Mouse (Mus musculus) 416B (cell line): Measurements from ENCODE around the gene Fxn.

Source experiments
- DNase-seq: peaks from one replicate; pipeline ENCODE4 v3.0.0; 2011; ENCODE audit warnings: low read depth

The Fxn gene

DNA sequence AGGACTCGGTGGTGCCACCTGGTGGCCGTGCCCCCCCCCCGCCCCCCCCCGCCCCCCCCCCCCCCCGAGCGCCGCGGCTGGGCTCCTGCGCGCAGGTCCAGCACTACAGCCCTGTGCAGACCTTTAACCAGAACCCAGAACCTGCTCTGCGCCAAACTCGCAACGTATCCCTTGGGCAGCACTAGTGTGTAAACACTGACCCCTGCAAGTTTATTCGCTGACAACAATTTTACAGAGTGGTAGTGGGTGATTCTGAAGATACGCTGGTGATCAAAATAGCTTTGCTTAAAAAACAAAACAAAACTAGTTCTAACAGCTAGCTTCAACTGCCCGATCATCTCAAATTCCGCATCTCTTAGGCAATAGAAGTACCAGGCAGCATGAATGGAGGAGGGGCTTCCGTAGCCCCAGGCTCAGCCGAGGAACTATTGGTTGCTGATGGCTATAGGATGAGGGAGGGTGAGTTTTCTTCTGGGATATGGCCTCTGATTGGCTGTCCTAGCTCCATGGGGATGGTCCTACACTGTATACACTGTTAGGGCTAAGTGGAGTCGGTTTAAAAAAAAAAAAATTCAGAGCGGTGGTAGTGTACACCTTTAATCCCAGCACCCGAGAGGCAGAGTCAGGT lies at the start of gene Fxn:
Gene Fxn, minus strand, starts transcription at position 5 of the 628 bp plus-strand sequence.
- DNase-seq: peak; percentile 96

DNA sequence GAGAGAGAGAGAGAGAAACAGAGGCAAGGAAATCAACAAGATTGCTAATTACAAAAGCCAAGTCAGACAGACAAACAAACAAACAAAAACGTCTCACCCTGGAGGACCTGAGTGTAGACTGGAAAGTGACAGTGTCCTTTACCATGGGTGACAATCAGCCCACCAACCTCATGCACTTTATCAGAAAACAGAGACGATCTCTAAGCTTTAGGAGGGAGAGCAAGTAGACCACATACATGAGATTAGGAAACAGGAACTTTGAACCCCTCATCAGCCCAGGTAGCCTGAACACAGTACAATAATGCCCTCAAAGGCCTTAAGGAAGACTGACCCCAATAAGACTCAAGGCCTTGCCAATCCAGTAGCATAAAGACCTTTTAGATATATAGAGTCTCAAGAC lies 47.5 kb upstream of the Fxn start:
- no peak for DNase-seq

DNA sequence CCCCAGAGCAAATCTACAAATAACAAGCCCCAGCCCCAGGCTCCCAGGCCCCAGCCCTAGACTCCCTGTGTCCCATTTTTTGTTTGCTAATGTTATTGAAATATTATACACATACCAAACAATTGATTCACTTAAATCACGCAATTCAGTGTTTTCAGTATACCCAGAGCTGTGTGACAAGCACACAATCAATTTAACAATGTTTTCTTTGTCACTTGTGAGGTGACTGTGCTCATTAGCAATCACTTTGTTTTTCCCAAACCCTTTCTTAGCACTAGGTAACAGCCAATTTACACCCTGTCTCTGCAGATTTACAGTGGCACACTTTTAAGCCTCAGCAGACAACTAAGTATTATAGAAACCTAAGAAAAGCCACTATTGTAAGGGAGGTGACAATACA lies 46.6 kb upstream of the Fxn start:
- DNase-seq: no peak

DNA sequence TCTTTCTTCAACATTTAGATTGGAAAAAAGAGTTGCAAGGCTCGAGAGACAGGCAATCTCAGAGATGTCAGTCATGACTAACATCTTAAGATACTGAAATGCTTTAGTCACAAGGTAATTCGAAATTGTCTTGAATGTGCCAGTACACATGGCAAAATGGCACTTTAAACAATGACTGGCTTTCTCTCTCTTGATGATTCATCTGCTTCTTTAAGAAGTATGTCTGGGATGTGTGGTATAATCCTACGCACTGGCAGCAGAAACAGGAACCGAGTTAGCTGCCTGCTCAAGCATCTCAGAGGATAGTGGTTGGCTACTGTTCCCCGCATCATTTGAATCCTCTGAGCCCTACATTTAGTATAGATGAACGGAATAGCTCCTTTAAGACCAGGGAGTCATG lies 45.3 kb upstream of the Fxn start:
- DNase-seq: peak; percentile 54

DNA sequence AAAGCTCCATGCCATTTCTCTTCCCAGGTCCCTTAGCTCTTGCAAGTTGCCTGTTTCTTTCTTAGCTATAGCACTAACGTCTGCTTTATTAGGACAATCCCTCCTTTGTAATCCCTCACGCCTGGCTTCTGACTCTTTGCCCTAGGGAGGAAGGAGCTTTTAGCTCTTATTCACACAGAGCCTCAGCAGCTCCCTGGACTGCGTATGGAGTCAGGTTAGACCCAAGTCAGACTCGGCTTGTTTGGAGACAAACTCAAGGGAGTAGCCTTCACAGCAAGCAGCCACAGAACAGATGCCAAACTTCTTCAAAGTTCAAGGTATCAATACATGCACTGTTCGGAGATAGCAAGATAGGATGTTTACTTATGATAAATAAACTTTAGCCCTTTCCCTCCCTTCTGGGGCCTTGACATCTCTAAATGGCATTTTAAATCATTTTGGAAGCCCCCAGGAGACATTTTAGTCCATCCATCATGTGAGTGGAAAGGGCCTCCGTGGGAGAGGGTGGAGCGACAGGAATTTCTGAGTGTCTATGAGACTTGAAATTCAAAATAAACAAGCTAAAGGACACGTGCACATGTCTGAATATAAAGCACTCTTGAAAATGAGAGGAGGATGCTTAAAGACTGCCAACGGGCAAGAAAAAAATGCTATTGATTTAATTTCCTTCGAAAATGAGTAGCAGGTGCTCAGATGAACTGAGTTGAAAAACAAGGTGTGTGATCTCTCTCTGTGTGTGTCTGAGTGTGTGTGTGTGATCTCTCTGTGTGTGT lies 43.6 kb upstream of the Fxn start:
- DNase-seq: no peak

DNA sequence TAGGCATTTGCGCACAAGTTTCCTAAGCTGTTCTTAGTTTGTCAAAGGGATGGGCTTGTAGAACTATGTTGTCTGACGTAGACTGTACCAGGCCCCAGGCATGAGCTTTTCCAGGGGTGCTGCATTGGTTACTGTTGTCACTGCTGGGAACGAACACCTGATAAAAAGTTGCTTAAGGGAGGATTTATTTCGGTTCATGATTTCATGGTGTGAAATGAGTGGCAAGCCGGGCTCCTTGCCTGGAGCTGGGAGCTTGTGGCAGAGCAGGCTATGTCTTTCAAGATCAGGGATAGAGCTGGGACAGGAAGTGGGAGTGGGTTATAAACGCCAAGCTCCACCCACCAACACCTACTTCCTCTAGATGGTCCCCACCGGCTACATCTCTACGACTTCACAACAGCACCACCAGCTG lies 41.5 kb upstream of the Fxn start:
- DNase-seq: no peak

DNA sequence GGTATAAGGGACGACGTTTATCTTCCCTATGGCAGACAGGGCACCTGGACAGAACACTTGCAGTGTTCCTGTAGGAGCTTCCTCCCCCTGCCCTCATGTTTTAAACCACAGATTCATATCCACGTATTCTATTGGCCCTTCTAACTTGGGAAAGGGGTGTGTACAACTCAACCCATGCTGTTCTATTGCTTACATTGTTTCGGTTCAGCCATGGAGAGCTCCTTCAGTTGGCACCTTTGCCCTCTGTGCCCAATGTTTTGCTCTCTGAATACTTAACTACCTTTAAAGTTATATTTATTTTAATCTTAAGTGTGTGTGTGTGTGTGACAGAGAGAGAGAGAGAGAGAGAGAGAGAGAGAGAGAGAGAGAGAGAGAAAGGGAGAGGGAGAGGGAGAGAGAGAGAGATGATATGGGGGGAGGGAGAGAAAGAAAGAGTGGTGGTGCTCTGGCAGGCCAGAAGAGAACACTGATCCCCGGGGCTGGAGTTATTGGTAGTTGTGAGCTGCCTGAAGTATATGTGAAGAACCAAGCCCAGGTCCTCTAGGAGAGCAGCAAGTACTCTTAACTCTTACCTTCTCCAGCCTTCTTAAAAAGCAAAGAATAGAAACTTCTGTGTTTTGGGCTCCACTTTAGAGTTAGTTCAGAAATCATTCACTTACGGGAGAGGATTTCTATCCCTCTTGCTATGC lies 41.0 kb upstream of the Fxn start:
- no peak for DNase-seq

DNA sequence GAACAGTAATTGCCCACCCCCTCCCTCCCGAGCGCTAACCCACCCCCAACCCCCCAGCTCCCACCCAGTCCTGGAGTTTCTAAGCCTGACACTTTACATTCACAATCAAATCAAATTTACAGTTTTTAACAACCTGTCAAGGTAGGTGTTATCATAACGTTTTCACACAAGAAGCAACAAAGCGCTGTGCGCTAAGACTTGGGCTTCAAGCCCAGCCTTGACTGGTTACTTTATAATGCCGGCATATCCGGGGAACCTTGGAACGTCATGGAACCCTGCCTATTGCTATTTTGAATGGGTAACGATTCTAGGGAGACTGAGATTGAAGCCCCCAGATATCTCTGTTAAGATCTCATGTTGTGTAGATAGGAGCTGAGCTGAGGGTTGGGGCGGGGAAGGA lies 37.8 kb upstream of the Fxn start:
- DNase-seq: no peak

DNA sequence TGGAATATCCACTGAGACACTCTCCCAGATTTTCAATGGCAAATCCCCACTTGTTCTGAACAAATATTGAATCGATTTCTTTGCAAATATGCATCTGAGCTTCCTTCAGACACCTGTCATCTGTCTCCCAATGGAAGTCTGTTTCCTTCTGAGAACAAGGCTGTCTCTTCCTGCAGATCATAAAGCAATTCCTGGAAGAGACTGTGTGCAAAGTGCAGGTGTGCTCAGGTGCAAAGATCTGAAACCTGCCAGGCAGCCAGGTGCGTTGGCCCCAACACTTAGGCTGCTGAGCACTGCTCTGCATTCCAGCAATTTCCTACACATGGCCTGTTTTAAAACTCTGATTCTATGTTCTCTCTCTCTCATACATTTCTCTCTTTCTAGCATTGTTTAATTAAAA lies 37.3 kb upstream of the Fxn start:
- DNase-seq: no peak

DNA sequence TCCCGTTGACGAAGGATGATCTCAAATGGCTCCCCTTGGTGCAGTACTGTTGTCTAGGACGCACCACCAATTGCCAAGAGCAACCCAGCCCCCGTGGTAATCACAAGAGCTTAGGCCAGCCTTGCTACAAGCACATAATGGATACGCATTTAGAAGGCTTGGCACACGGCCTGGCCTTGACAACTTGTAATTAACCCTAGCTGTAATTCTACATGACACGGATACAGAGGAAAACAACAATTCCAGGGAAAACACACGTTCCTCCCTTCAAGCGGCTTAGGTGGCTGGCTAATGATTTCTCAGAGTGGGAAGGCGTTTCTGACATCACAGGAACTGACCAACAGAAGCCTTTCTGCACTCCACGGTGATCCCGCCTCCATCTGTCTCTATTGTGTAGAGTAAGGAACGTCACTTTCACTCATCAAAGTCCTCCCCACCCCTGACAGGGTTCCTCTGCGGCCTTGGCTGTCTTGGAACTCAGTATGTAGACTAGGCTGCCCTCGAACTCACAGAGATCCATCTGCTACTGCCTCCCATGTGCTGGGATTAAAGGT lies 36.7 kb upstream of the Fxn start:
- DNase-seq: no peak

DNA sequence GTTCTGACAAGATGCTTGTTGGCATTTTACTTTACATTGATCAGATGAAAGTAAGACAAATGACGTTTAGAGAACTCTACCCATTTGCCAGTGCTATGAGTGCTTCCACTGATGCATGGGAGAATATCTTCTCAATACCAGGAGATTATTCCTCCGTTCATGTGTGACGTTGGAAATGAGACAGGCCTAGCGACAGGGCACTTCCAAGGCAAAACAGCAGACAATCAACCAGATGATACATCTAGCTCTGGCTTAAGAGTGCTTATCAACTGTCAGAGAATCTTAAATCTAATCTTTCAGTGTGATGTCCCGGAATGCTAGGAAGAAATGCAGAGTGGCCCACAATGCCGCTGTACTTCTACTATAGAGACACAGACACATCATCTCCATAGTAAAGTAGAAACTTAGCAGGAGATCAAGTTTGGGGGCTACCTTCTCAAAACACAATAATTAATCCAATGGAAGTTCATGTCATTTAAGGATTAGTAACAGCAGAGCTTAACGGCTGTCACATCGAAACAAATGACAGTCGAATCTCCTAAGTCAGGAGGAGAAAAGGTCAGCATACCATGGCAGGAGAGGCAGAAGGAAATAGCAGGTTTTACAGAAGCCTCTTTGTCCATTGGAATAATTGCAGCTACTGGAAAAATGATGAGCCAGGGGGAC lies 35.8 kb upstream of the Fxn start:
- DNase-seq: no peak

DNA sequence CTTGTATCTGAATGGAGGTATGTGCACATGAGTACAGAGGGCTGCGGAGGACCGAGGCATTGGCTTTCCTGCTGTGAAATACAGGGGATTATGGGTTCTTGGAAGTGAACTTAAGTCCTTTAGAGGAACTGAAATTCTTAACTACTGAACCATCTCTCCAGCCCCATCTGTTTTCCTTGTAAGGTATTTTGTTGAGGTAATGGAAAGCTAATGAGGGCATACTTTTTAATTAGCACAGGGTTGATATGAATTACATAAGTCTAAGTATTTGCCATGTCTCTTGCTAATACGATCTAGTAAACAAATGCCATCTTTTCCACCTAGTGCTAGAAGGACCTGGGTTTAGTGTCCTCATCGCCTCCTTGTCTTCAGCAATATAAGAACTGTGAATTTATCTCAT lies 34.8 kb upstream of the Fxn start:
- DNase-seq: no peak

DNA sequence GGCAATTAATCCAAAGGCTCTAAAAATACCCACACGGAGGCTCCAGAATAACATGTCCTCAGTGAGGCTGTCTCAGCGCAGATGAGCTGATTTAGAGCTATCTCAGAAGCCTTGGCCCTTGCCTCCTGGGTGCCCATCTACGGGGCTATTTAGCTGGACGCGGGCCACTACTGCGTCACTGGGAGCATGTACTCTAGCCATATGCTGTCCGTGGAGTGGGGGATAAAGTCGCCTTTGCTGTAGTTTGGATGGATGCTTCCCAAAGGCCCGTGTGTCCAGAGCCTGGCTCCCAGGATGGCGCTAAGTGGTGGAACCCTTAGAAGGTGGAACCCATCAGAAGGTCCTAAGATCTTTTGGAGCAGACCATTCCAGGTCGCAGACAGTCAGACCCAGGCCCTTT lies 34.3 kb upstream of the Fxn start:
- DNase-seq: no peak

DNA sequence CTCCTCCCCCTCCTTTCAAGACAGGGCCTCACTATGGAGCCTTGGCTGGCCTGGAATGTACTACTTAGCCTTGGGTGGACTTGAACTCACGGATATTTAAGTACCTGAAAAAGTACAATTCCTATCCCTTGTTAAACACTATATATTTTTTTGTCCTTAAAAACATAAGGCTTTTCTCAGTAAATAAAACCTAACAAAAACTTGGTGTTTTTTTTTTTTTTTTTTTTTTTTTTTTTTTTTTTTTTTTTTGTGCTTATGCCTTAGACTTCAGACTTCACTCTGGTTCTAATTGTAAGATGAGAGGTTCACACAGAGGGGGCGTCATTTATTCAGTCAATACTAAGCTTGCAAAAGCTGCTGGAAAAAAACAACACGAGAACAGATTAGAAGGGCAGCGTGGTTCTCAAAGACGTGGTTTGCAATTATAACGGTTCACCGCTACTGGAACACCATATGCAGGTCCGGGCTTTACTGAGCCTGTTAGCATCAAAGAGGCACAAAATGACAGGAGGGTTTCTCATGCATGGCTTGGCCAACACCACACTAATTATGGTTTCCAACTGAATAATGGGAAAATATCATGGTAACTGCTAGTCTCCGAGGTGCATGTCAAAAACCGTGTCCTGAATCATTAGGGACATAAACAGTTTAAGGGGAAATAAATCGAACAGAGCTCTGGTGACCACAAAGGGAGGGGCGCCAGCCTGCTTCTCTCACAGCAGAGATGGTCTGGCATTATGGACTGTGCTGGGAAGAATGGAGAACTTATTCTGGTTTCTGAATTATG lies 32.3 kb upstream of the Fxn start:
- DNase-seq: no peak

DNA sequence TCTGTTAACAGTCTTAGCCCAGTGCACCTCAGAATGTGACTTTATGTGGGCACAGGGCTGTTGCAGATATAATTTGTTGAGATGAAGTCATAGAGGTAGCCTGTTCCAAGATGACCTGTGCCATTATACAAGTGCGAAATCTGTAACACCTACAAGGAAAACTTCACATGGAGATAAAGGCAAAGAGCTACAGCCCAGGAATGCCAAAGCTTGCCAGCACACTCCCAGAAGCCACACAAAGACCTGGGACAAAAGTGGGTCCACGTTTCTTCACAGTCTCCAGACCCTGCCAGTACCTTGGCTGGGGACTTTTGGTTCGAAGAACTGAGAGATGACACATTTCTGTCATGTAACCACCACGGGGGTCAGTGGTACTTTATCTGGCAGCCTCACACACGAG lies 31.6 kb upstream of the Fxn start:
- no peak for DNase-seq

DNA sequence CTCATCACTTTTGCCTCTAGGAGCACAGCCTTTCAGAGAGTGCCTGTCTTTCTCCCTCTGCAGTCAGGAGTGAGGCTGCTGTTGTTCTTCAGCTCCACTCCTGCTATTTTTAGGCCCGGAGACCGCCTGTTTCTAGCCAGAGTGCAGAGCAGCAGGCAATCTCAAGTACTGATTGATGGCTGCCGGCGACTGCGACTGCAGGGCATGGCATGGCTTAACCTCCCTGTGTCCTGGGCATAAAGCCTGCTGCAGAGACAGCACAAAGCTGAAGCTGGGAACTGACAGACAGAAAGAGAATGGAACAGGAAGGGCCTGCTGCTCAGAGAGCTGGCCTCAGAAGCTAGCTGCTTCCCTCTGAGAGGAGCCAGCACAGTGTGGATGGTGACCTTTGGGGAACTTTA lies 27.9 kb upstream of the Fxn start:
- DNase-seq: no peak

DNA sequence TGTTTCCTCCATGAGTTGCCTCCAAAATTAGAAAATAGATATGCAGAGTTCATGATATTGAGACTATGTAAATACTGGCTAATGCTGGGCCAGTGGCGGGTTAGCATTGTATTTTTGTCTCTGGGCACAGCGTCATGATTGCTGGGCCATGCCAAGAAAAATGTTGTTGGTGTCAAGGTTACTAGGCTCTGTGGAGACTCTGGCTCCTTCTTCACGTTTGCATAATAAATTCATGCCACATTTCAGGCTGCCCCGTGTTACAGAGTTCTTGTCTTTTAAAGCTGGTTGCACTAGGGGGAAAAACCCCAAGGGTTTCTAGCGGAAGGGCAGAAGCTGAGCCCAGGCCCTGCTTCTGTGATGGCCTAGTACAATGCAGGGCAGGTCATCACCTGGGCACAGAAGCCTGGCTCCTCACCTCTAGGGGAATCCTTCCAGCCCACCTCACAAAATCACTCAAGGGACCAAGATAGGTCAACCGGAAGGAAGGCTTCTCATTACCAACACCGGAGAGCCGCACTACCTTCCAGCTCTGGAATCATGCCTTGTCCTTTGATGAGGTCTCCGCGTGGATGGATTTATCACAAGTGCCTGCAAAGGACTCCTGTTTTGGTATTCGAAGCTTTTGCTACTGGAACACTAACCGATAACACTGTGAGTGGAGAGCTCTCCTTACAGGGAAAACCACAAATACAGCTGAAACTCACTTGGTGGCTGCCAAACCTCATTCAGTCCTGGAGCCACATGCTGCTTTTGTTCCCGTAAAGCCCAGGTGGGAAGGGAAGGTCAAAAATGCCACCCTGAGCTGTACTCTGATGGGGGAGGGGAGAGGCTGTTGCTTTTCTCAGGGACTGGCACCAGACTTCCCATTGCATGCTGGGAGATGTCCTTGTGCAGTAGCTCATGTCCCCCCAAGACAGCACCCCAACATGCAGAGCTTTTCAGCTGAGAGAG lies 27.1 kb upstream of the Fxn start:
- no peak for DNase-seq

DNA sequence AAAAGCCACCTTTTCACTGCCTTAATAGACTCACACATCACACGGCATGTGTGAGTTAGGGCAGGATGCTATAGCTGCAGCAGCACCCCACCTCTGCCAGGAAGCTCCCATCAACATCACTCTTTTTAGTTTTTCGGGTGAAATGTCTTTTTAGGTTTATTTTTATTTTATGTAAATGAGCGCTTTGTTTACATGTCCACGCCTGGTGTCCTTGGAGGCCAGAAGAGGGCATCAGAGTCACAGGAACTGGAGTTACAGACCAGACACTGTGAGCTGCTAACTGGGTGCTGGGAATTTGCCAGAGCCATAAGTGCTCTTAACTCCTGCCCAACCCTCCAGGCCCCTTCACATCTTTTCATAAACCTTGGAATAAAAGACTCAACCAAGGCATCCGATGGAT lies 25.9 kb upstream of the Fxn start:
- DNase-seq: peak; percentile 29

DNA sequence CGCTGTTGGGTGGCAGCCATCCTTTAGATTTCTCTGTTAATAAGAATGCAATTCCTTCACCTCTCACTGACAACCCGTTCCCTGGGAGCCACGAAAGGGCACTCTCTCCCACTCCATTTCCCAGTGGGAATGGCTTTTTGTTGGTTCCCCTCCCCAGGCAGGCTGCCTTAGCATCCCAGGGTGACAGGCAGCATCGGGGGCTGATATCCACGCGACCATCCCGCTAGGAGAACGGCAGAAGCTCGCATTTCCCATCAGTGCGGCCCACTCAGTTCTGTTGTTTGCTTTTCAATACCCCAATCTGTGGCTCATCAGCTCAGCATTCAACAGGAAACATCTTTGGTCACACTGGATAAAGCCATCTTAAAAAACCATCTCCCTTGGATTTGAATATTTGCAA lies 21.8 kb upstream of the Fxn start:
- DNase-seq: no peak

DNA sequence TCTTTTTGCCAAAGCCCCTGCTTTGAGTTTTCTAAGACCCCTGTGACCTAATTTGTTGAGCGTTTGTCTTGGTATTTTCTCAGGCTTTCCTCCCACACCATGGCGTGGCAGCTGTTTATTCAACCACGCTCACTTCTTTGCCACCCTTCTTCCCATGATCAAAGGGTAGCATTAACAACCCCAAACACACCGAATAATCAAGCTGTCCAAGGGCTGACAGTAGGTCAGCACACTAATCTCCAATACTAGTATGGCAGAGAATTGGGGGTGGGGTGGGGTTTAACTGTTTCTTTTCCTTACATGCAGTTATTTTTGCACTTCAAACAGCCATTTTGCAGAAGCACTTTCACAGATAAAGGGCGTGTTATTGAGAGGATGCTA lies 21.4 kb upstream of the Fxn start:
- no peak for DNase-seq
